Mouse (Mus musculus) forebrain, embryonic 11.5 days (tissue): Measurements from ENCODE around the gene Sptssa. TPM values are rescaled to one million over a fixed set of nuclear protein-coding genes. Genes with fewer than 3 reads are reported as not detected.

ENCODE experiments used
- ATAC-seq: fragments of 200-750 bp; cut with Nextera tagmentation; replicated peaks from 2 replicates; pipeline ENCODE4 v1.8.0; 2017; ENCODE audit warnings: moderate TSS enrichment; ENCODE audit not compliant: low FRiP score
- DNase-seq: peaks from one replicate; pipeline ENCODE4 v3.0.0-alpha.2; 2017; ENCODE audit warnings: low spot score
- H3K27ac ChIP-seq: fragments of 300-500 bp; sonication (generic); 2 replicates; pipeline ENCODE4 v1.5.1; 2014; ENCODE audit warnings: low read depth, low read length
- H3K27me3 ChIP-seq: fragments of 300-500 bp; sonication (generic); 2 replicates; pipeline ENCODE4 v1.6.1; 2014; ENCODE audit warnings: mild to moderate bottlenecking, low read length, mixed read lengths; ENCODE audit not compliant: control insufficient read depth, insufficient read depth
- H3K36me3 ChIP-seq: fragments of 300-500 bp; sonication (generic); 2 replicates; pipeline ENCODE4 v1.6.1; 2014; ENCODE audit warnings: mild to moderate bottlenecking, low read length, moderate library complexity, mixed read lengths; ENCODE audit not compliant: control insufficient read depth, insufficient read depth
- H3K4me1 ChIP-seq: fragments of 300-500 bp; sonication (generic); replicated peaks from 2 replicates; pipeline ENCODE4 v1.6.1; 2014; ENCODE audit warnings: low read length, mixed read lengths; ENCODE audit not compliant: control insufficient read depth, insufficient read depth
- H3K4me2 ChIP-seq: fragments of 300-500 bp; sonication (generic); 2 replicates; pipeline ENCODE4 v1.6.1; 2014; ENCODE audit warnings: low read depth, mild to moderate bottlenecking, low read length, moderate library complexity, mixed read lengths; ENCODE audit not compliant: severe bottlenecking
- H3K4me3 ChIP-seq: fragments of 300-500 bp; sonication (generic); 2 replicates; pipeline ENCODE4 v1.5.1; 2014; ENCODE audit warnings: low read depth, low read length
- H3K9ac ChIP-seq: fragments of 300-500 bp; sonication (generic); 2 replicates; pipeline ENCODE4 v1.6.1; 2014; ENCODE audit warnings: low read length
- H3K9me3 ChIP-seq: fragments of 300-500 bp; sonication (generic); 2 replicates; pipeline ENCODE4 v1.6.1; 2016; ENCODE audit warnings: low read length, mixed read lengths; ENCODE audit not compliant: control insufficient read depth
- WGBS: fragments of 180-500 bp; shearing (Covaris S2); extraction: QIAGEN DNeasy Blood & Tissue Kit; methylation state at CpG from one replicate; pipeline ENCODE4 v1.1.7; 2014; 5-methylcytosine and 5-hydroxymethylcytosine counted together
- polyA plus RNA-seq: library from polyadenylated mRNA; unstranded; fragments of >200 nt; fragmentation: Nextera tagmentation; extraction: Ambion mirVana; gene quantifications from 2 replicates; pipeline ENCODE4 v1.2.1, GENCODE M21; 2014

Gene Sptssa
- 170 and 179 TPM in 2 replicates for polyA plus RNA-seq

DNA sequence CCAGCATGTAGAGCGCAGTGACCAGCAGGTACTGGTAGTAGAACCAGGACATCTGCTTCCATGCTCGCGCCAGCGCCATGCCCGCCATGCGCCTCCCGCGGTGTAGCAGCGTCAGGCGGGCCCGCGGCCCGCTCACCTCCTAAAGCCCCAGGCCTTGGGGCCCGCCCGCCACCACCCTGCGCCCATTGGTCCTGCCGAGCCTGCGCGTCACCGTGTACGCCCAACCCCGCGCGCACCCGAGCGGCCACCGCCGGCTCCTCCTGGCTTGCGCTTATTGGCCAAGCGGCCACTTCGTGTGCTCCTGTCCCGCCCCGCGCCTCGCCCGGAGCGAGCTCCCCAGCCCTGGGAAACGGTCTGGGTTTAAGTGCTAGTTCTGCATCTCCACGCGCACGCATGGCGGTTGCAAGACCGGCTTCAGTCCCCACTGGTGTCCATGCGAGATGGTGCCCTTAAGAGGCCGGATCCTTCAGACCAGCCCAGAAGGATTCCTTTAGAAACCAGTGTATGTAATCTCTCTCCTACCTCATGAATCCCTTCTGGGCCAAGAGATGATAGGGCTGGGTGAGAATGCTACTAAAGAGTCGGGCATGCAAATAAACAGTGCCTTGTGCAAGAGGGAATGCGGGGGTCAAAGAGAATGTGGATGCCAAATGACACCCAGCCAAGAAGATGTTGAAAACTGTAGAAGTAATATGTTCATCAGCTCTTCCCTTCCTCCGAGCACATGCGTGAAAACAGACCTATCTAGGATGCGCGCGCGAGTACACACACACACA is at the start of gene Sptssa:
Gene Sptssa (minus strand): TSS at position 178 of the 776 bp plus-strand sequence.
- peak; percentile 100 for ATAC-seq
- Histone ChIP-seq H3K4me3 (peak within 1 kb of the TSS; percentile 64), H3K9me3 (no peaks in the 10 kb centered on the region), H3K9ac (peak within 1 kb of the TSS; percentile 77), H3K4me2 (peak within 1 kb of the TSS; percentile 81), H3K27me3 (no peaks in the 10 kb centered on the region), H3K36me3 (no peaks in the 10 kb centered on the region), H3K4me1 (peaks cover 3% of the 10 kb centered on the region; the same call in 1 of the 2 replicates), H3K27ac (peak within 1 kb of the TSS; percentile 70)
- WGBS = 8% methylated on average over 53 of the region's 53 CpGs
- DNase-seq = peak; percentile 98

DNA sequence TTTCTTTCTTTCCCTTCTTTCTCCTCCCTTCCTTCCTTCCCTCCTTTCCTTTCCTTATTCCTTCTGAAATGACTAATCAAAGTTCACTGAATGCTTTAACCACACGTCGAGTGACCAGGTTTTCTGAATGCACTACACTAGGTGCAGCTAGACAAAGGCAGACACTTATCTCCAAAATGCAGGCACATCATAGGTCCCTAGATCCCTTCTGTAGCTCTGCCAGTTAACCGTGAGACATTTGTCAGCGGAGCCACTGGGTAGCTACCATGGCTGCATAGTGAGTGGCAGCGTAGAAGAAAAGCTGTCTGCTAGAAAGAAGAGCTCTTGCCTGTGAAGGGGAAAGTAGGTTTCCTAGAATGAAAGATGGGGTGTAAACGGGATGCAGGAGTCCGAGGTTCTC is 43.0 kb upstream of the Sptssa start:
- no peak overlapping the region for H3K27ac ChIP-seq
- WGBS = 81% methylated on average over 7 of the region's 7 CpGs

DNA sequence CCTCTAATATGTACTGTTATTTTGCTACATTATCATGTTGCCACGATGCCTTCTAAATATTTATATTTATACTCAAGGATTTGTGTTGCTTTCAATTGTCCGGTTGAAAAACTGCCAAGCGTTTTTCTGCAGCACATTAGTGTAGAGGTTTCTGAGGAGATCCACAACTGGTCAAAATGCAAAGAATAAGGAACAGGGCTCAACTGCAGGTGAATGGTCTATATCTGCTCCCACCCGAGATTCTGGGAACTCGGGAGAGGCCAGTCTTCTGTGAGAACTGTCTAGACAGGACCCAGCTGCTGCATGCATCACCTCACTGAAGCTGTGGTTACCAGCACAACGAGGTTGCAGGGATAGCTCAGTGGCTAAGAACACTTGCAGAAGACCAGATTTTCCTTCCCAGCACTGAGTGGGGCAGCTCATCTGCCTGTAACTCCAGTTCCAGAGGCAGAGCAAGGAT is 41.4 kb upstream of the Sptssa start:
- WGBS = 65% methylated on average over 6 of the region's 6 CpGs
- H3K27ac ChIP-seq = no peak overlapping the region; the same call in 1 of the 2 replicates
- no peaks in the 10 kb centered on the region for H3K36me3 ChIP-seq
- no peak overlapping the region for H3K4me2 ChIP-seq
- no peak overlapping the region for H3K9ac ChIP-seq
- no peaks in the 10 kb centered on the region for H3K9me3 ChIP-seq
- H3K4me1 ChIP-seq = no peaks in the 10 kb centered on the region
- no peaks in the 10 kb centered on the region for H3K27me3 ChIP-seq
- ATAC-seq = no peak
- H3K4me3 ChIP-seq = no peak overlapping the region
- DNase-seq = no peak

More for the DNA sequence above, 43.0 kb upstream of the Sptssa start:
- no peaks in the 10 kb centered on the region for H3K27me3 ChIP-seq
- no peak overlapping the region for H3K4me3 ChIP-seq
- DNase-seq (no peak), ATAC-seq (no peak)
- H3K4me2 ChIP-seq = no peak overlapping the region
- no peak overlapping the region for H3K9ac ChIP-seq
- H3K9me3 ChIP-seq = no peaks in the 10 kb centered on the region
- no peaks in the 10 kb centered on the region for H3K4me1 ChIP-seq
- H3K36me3 ChIP-seq = no peaks in the 10 kb centered on the region

DNA sequence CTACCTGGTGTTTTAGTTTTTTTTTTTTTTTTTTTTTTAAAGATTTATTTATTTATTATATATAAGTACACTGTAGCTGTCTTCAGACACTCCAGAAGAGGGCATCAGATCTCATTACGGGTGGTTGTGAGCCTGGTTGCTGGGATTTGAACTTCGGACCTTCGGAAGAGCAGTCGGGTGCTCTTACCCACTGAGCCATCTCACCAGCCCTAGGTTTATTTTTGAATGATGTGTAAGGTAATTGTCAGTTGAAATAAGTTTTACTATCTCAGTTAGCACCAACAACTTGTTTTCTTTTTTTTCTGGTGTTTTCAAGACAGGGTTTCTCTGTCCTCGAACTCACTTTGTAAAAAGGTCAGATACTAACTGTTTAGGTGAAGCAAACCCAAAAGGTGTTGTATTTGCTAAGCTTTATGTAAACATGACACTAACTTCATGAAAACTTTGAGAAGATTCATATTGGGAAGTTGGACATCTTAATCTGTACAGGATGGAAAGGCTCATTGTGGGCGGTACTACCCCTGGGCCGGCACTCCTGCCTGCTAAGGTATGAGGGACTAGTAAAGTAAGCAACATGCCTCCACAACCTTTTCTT is 40.7 kb upstream of the Sptssa start:
- no peak overlapping the region for H3K4me3 ChIP-seq
- H3K36me3 ChIP-seq = no peaks in the 10 kb centered on the region
- ATAC-seq = peak; percentile 34
- H3K9ac ChIP-seq = no peak overlapping the region
- no peaks in the 10 kb centered on the region for H3K4me1 ChIP-seq
- no peaks in the 10 kb centered on the region for H3K9me3 ChIP-seq
- DNase-seq = peak; percentile 58
- H3K27me3 ChIP-seq = no peaks in the 10 kb centered on the region
- WGBS = 14% methylated on average over 7 of the region's 7 CpGs
- no peak overlapping the region for H3K27ac ChIP-seq
- H3K4me2 ChIP-seq = no peak overlapping the region

DNA sequence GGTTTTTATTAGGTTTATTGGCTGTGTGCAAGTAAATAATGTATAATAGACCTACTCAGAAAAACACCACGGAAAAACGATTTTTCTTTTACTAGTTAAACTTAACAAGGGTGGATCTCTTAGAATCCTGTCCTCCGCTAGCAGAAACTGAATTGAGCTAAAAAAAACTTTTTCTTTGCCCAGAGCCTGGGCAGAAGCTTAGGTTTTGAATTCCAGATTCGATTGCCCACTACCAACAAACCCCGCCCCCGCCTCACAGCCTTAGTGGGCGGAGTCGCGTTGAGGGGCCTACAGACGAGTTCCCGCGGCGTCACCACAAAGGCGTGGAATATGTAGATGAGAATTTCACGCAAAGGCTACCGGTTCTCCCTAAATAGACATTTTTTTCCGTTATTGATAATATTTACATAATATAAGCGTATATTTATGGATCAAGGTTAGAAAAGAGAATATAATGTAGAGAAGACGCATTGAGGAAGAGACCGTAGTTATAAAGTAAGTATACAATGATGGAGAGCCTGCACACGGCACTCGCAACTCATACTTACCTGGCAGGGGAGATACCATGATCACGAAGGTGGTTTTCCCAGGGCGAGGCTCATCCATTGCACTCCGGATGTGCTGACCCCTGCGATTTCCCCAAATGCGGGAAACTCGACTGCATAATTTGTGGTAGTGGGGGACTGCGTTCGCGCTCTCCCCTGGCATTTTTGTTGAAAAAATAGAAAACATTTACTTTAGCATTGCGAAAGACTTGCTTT is 40.0 kb upstream of the Sptssa start:
- DNase-seq = peak; percentile 97
- H3K9ac ChIP-seq = peak overlapping the region; percentile 85
- no peaks in the 10 kb centered on the region for H3K9me3 ChIP-seq
- no peaks in the 10 kb centered on the region for H3K4me1 ChIP-seq
- H3K4me2 ChIP-seq = peak overlapping the region; percentile 68
- H3K4me3 ChIP-seq = peak overlapping the region; percentile 77
- peak overlapping the region; percentile 93 for H3K27ac ChIP-seq
- H3K36me3 ChIP-seq = no peaks in the 10 kb centered on the region
- peak; percentile 92 for ATAC-seq
- no peaks in the 10 kb centered on the region for H3K27me3 ChIP-seq
- WGBS = under 1% methylated on average over 32 of the region's 32 CpGs

DNA sequence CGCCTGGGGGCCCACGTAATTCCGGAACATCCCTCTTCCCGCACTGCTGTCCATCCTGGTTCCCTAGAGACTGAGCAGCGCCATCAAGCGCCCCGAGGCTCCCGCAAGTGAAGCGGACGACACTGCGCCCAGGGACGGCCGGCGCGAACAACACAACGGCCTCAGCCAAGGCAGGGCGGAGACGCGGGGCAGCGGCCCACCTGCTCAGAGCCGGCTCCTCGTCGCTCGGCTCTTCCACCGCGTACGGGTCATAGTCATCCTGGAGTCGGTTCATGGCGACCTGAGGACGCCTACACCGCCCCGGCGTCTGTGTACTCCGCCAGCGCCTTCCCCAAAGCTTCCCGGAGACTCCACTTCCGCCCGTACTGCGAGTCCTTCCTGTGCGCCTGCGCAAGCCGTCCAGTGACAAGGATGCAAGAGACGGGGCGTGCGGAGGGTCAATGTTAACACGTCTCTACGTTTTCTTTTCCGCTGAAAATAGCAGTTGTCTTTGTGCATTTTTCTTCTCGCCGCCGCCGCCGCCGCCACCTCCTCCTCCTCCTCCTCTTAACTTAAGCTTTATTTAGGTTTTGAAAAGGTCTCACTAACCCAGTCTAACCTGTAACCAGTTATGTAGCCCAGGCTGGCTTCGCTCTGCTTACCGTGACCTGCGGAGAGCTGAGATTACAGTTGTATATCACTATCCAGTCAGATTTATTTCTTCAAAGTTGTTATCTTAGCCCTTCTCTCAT is 39.3 kb upstream of the Sptssa start, which contains the start of gene Eapp:
Gene Eapp (minus strand): TSS at position 387 of the 731 bp plus-strand sequence.
- no peaks in the 10 kb centered on the region for H3K9me3 ChIP-seq
- WGBS = under 1% methylated on average over 57 of the region's 57 CpGs
- DNase-seq (peak; percentile 97), ATAC-seq (peak; percentile 92)
- H3K4me3 ChIP-seq = peak within 1 kb of the TSS; percentile 77
- no peaks in the 10 kb centered on the region for H3K4me1 ChIP-seq
- H3K4me2 ChIP-seq = peak within 1 kb of the TSS; percentile 68
- peak within 1 kb of the TSS; percentile 93 for H3K27ac ChIP-seq
- no peaks in the 10 kb centered on the region for H3K36me3 ChIP-seq
- H3K9ac ChIP-seq = peak within 1 kb of the TSS; percentile 85
- no peaks in the 10 kb centered on the region for H3K27me3 ChIP-seq

DNA sequence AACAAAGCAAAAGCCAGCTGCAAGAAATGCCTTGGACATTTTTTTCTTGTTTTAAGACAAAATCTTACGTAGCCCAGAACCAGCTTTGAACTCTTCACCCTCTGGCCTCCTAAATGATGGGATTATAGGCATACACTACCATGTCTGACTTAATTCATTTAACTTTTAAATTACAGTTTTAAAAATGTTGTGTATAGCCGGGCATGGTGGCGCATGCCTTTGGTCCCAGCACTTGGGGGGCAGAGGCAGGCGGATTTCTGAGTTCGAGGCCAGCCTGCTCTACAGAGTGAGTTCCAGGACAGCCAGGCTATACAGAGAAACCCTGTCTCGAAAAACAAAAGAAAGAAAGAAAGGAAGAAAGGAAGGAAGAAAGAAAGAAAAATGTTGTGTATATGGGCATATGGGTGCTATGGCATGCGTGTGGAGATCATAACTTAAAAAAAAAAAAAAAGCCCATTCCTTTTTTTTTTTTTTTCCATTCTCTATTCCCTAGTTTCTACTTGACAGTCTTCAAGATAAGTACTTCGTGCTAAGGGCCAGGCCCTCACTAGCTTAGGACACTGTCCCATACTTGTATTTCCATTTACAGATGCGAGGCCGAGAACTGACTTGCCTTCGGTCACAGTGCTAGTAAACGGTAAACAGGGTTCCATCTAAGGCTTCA is 38.6 kb upstream of the Sptssa start:
- Histone ChIP-seq H3K9ac (peak overlapping the region; percentile 85), H3K4me2 (peak overlapping the region; percentile 68), H3K36me3 (no peaks in the 10 kb centered on the region), H3K4me3 (peak overlapping the region; percentile 77), H3K27me3 (no peaks in the 10 kb centered on the region), H3K27ac (peak overlapping the region; percentile 93), H3K4me1 (no peaks in the 10 kb centered on the region), H3K9me3 (no peaks in the 10 kb centered on the region)
- no peak for ATAC-seq
- WGBS = 39% methylated on average over 12 of the region's 12 CpGs
- no peak for DNase-seq
